Mouse (Mus musculus) kidney, embryonic 14.5 days (tissue): Measurements from ENCODE around the gene Prpf40b. TPM values are rescaled to one million over a fixed set of nuclear protein-coding genes. Genes with fewer than 3 reads are reported as not detected.

Experiments used
- ATAC-seq: fragments of 200-750 bp; cut with Nextera tagmentation; 2 replicates; pipeline ENCODE4 v1.8.0; 2017; ENCODE audit warnings: moderate number of reproducible peaks, mild to moderate bottlenecking, moderate TSS enrichment, moderate library complexity; ENCODE audit not compliant: low FRiP score, low TSS enrichment
- H3K27ac ChIP-seq: fragments of 300-500 bp; sonication (generic); 2 replicates; pipeline ENCODE4 v1.5.1; 2014; ENCODE audit warnings: low read depth, mild to moderate bottlenecking, low read length, moderate library complexity, mixed read lengths
- H3K27me3 ChIP-seq: fragments of 300-500 bp; sonication (generic); 2 replicates; pipeline ENCODE4 v1.6.1; 2014; ENCODE audit warnings: mild to moderate bottlenecking, low read length; ENCODE audit not compliant: control insufficient read depth, insufficient read depth
- H3K36me3 ChIP-seq: fragments of 300-500 bp; sonication (generic); 2 replicates; pipeline ENCODE4 v1.6.1; 2014; ENCODE audit warnings: low read length, mixed read lengths; ENCODE audit not compliant: control insufficient read depth, insufficient read depth
- H3K4me1 ChIP-seq: fragments of 300-500 bp; sonication (generic); 2 replicates; pipeline ENCODE4 v1.6.1; 2014; ENCODE audit warnings: low read length, mixed read lengths; ENCODE audit not compliant: control insufficient read depth, insufficient read depth
- H3K4me2 ChIP-seq: fragments of 300-500 bp; sonication (generic); replicated peaks from 2 replicates; pipeline ENCODE4 v1.6.1; 2014; ENCODE audit warnings: low read depth, mild to moderate bottlenecking, low read length
- H3K4me3 ChIP-seq: fragments of 300-500 bp; sonication (generic); 2 replicates; pipeline ENCODE4 v1.5.1; 2014; ENCODE audit warnings: mild to moderate bottlenecking, low read length
- H3K9ac ChIP-seq: fragments of 300-500 bp; sonication (generic); 2 replicates; pipeline ENCODE4 v1.6.1; 2014; ENCODE audit warnings: low read depth, mild to moderate bottlenecking, low read length, moderate library complexity
- H3K9me3 ChIP-seq: fragments of 300-500 bp; sonication (generic); 2 replicates; pipeline ENCODE4 v1.6.1; 2016; ENCODE audit warnings: low read length; ENCODE audit not compliant: control insufficient read depth
- WGBS: fragments of 180-500 bp; shearing (Covaris S2); extraction: QIAGEN DNeasy Blood & Tissue Kit; methylation state at CpG from one replicate; pipeline ENCODE4 v1.1.7; 2014; 5-methylcytosine and 5-hydroxymethylcytosine counted together
- polyA plus RNA-seq: library from polyadenylated mRNA; unstranded; fragments of >200 nt; fragmentation: Nextera tagmentation; extraction: Ambion mirVana; gene quantifications from 2 replicates; pipeline ENCODE4 v1.2.1, GENCODE M21; 2014

The Prpf40b gene
- polyA plus RNA-seq, 1 experiment from 2014 or later: 63.9 TPM

DNA sequence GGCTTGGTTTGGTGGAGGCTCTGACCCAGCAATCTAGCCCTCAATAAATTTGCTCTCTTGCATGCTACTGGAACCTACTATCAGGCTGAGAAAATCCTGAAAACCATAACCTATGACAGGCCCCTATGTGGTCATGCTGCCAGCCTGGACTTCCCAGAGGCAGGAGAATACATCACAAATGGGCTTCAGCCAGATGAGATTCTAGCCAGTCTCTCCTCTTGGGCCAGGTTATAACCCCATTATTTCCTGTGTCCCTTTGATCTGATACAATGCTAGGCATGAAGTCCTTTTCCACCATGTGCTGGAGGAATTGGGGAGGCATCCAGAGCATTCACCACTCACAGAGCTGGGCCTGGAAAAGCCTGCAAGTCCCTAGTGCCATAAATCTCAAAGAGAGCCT lies 37.2 kb downstream of the Prpf40b start:
- no peak overlapping the region for H3K9ac ChIP-seq
- H3K27me3 ChIP-seq: no peaks in the 10 kb centered on the region
- no peak overlapping the region for H3K4me3 ChIP-seq
- peaks cover 34% of the 10 kb centered on the region for H3K36me3 ChIP-seq
- ATAC-seq: no peak
- H3K4me2 ChIP-seq: 0 out of 2 replicates have a peak overlapping the region, but pooled peaks have one; percentile 1
- peaks cover 39% of the 10 kb centered on the region for H3K4me1 ChIP-seq
- peak overlapping the region; percentile 97 for H3K27ac ChIP-seq
- H3K9me3 ChIP-seq: no peaks in the 10 kb centered on the region

GRCm38 (mm10) chr15:99332921-99333675 lies 38.2 kb downstream of the Prpf40b start:
- H3K27ac ChIP-seq: peak overlapping the region; percentile 97
- no peak overlapping the region for H3K4me2 ChIP-seq
- H3K9me3 ChIP-seq: no peaks in the 10 kb centered on the region
- peaks cover 25% of the 10 kb centered on the region for H3K36me3 ChIP-seq
- no peak overlapping the region for H3K4me3 ChIP-seq
- peak; percentile 90 for ATAC-seq
- peak overlapping the region; percentile 19; the same call in 1 of the 2 replicates for H3K9ac ChIP-seq
- 14% methylated on average over 9 of the region's 9 CpGs for WGBS
- no peaks in the 10 kb centered on the region for H3K27me3 ChIP-seq
- peaks cover 39% of the 10 kb centered on the region for H3K4me1 ChIP-seq

- Histone ChIP-seq H3K27ac (peak overlapping the region; percentile 97), H3K36me3 (peaks cover 22% of the 10 kb centered on the region), H3K4me1 (peaks cover 39% of the 10 kb centered on the region), H3K4me3 (no peak overlapping the region), H3K9me3 (no peaks in the 10 kb centered on the region), H3K27me3 (no peaks in the 10 kb centered on the region), H3K9ac (peak overlapping the region; percentile 19), H3K4me2 (no peak overlapping the region)
- ATAC-seq: peak; percentile 32; the same call in 1 of the 2 replicates
- WGBS: 79% methylated on average over 3 of the region's 3 CpGs
These were observed 38.8 kb downstream of the Prpf40b start for GRCm38 (mm10) chr15:99333676-99334065.

GRCm38 (mm10) chr15:99334500-99334899 lies 39.6 kb downstream of the Prpf40b start:
- H3K9me3 ChIP-seq: no peaks in the 10 kb centered on the region
- H3K4me1 ChIP-seq: peaks cover 44% of the 10 kb centered on the region
- peaks cover 16% of the 10 kb centered on the region for H3K36me3 ChIP-seq
- H3K4me2 ChIP-seq: no peak overlapping the region
- 62% methylated on average over 6 of the region's 6 CpGs for WGBS
- no peak for ATAC-seq
- no peaks in the 10 kb centered on the region for H3K27me3 ChIP-seq
- peak overlapping the region; percentile 97; the same call in 1 of the 2 replicates for H3K27ac ChIP-seq
- H3K9ac ChIP-seq: no peak overlapping the region
- H3K4me3 ChIP-seq: no peak overlapping the region

GRCm38 (mm10) chr15:99335801-99336320 lies 41.0 kb downstream of the Prpf40b start:
- H3K9me3 ChIP-seq: no peaks in the 10 kb centered on the region
- 76% methylated on average over 8 of the region's 8 CpGs for WGBS
- H3K9ac ChIP-seq: no peak overlapping the region
- no peak for ATAC-seq
- no peak overlapping the region for H3K4me2 ChIP-seq
- H3K27me3 ChIP-seq: no peaks in the 10 kb centered on the region
- peaks cover 51% of the 10 kb centered on the region for H3K4me1 ChIP-seq
- peaks cover 8% of the 10 kb centered on the region; the same call in 1 of the 2 replicates for H3K36me3 ChIP-seq
- no peak overlapping the region for H3K4me3 ChIP-seq
- no peak overlapping the region for H3K27ac ChIP-seq

GRCm38 (mm10) chr15:99338916-99339315 lies 44.0 kb downstream of the Prpf40b start:
- no peaks in the 10 kb centered on the region for H3K9me3 ChIP-seq
- H3K27me3 ChIP-seq: no peaks in the 10 kb centered on the region
- H3K4me1 ChIP-seq: peaks cover 50% of the 10 kb centered on the region
- H3K27ac ChIP-seq: no peak overlapping the region
- no peak overlapping the region for H3K4me3 ChIP-seq
- ATAC-seq: no peak
- no peak overlapping the region for H3K4me2 ChIP-seq
- H3K36me3 ChIP-seq: peaks cover 4% of the 10 kb centered on the region; the same call in 1 of the 2 replicates
- WGBS: 71% methylated on average over 2 of the region's 2 CpGs
- H3K9ac ChIP-seq: no peak overlapping the region

DNA sequence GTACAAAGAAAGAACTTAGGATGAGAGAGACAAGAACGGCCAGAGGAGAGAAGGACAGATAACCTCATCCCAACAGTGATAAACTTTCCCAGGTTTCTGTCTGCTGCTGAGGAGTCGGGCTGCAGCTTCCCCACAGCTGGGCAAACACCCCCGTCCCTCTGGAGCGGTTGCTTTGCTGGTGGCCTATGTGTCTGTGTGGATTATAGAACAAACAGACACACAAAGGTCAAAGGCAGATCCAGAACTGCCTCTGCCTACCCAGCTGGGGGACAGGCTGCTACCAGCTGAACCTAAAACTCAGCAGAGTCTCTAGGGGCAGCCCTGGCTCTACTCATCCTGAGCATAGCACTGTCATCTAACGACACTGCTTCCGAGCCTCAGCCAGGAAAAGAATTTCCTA lies 44.8 kb downstream of the Prpf40b start:
- Histone ChIP-seq H3K27ac (no peak overlapping the region), H3K4me3 (no peak overlapping the region), H3K27me3 (no peaks in the 10 kb centered on the region), H3K4me1 (peaks cover 49% of the 10 kb centered on the region), H3K36me3 (peaks cover 4% of the 10 kb centered on the region; the same call in 1 of the 2 replicates), H3K9me3 (no peaks in the 10 kb centered on the region), H3K9ac (no peak overlapping the region), H3K4me2 (no peak overlapping the region)
- WGBS: 42% methylated on average over 6 of the region's 6 CpGs
- ATAC-seq: no peak

GRCm38 (mm10) chr15:99341102-99341501 lies 46.2 kb downstream of the Prpf40b start:
- H3K36me3 ChIP-seq: no peaks in the 10 kb centered on the region
- no peak overlapping the region for H3K4me3 ChIP-seq
- peaks cover 57% of the 10 kb centered on the region for H3K4me1 ChIP-seq
- no peak overlapping the region for H3K9ac ChIP-seq
- H3K9me3 ChIP-seq: no peaks in the 10 kb centered on the region
- WGBS: 74% methylated on average over 3 of the region's 3 CpGs
- ATAC-seq: no peak
- peak overlapping the region; percentile 42; the same call in 1 of the 2 replicates for H3K27ac ChIP-seq
- H3K4me2 ChIP-seq: no peak overlapping the region
- no peaks in the 10 kb centered on the region for H3K27me3 ChIP-seq
